Mouse (Mus musculus): ENCODE results near the gene Chl1. TPM values are rescaled to one million over a fixed set of nuclear protein-coding genes. Genes with fewer than 3 reads are reported as not detected.

Chl1 gene
- total and polyA plus RNA-seq, 3 experiments = not detected

GRCm38 (mm10) chr6:103564811-103565210, 54.4 kb downstream of the Chl1 start:
- in situ Hi-C loops (cut with MboI; ENCODE audit: low pct_ligation_motif_present, low pct_unique_long_range_greater_than_20kb, low sequenced_read_pairs) (no loop called here), dilution Hi-C loops (cut with MboI; ENCODE audit: extremely low pct_ligation_motif_present, extremely low pct_unique_long_range_greater_than_20kb, low sequenced_read_pairs) (no loop called here)
- no peaks in the 10 kb centered on the region for H3K27me3 ChIP-seq (replicated peaks)
- H3K79me2 ChIP-seq (replicated peaks; ENCODE audit: control insufficient read depth, extremely low read depth, insufficient read depth, poor library complexity, severe bottlenecking) = no peaks in the 10 kb centered on the region
- H3K27ac ChIP-seq (ENCODE audit: insufficient read depth, low read depth) = no peak overlapping the region
- H3K9me3 ChIP-seq (replicated peaks; ENCODE audit: low read length) = peaks cover 35% of the 10 kb centered on the region
- no peaks in the 10 kb centered on the region for H3K4me1 ChIP-seq (ENCODE audit: control insufficient read depth in 1 of 2, insufficient read depth in 2 of 2)
- TF ChIP-seq MXI1 (IDR thresholded peaks at IDR 0.05; ENCODE audit: low read depth, low read length) (no peak), E2F4 (IDR thresholded peaks at IDR 0.05; ENCODE audit: insufficient replicate concordance, low read depth, low read length) (no peak), CHD2 (IDR thresholded peaks at IDR 0.05; ENCODE audit: low read length) (no peak), NELFE (IDR thresholded peaks at IDR 0.05; ENCODE audit: low read depth, low read length) (no peak), ZMIZ1 (IDR thresholded peaks at IDR 0.05; ENCODE audit: low read depth, low read length) (no peak), USF1 (IDR thresholded peaks at IDR 0.05; ENCODE audit: low read depth, low read length) (no peak), CTCF (conservative IDR thresholded peaks at IDR 0.05 in 1 of 2, IDR thresholded peaks at IDR 0.05 in 1 of 2; ENCODE audit: low read depth in 2 of 2, low read length in 2 of 2) (no peak), MEF2A (IDR thresholded peaks at IDR 0.05; ENCODE audit: borderline replicate concordance, low read depth, low read length) (no peak), NRF1 (IDR thresholded peaks at IDR 0.05; ENCODE audit: low read depth, low read length) (no peak), SIN3A (IDR thresholded peaks at IDR 0.05; ENCODE audit: low read length) (no peak), ZC3H11A (IDR thresholded peaks at IDR 0.05; ENCODE audit: low read depth, low read length) (no peak)
- no peak overlapping the region for H3K4me3 ChIP-seq (replicated peaks in 1 of 3; ENCODE audit: low read depth in 2 of 3, low read length in 2 of 3, poor library complexity in 1 of 3)
- H3K9ac ChIP-seq (ENCODE audit: insufficient read depth, low read depth) = no peak overlapping the region
- H3K36me3 ChIP-seq (replicated peaks in 1 of 2; ENCODE audit: control insufficient read depth in 1 of 2, insufficient read depth in 1 of 2, low read length in 1 of 2) = no peaks in the 10 kb centered on the region
- no peak overlapping the region for H3K4me2 ChIP-seq (ENCODE audit: insufficient read depth, low read depth, poor library complexity, severe bottlenecking)
- DNase-seq (ENCODE audit: extremely low read depth) = no peak

- H3K79me2 ChIP-seq (replicated peaks; ENCODE audit: control insufficient read depth, extremely low read depth, insufficient read depth, poor library complexity, severe bottlenecking) = no peaks in the 10 kb centered on the region
- DNase-seq (ENCODE audit: extremely low read depth) = no peak
- in situ Hi-C loops (cut with MboI; ENCODE audit: low pct_ligation_motif_present, low pct_unique_long_range_greater_than_20kb, low sequenced_read_pairs) = no loop called here
- TF ChIP-seq USF1 (IDR thresholded peaks at IDR 0.05; ENCODE audit: low read depth, low read length) (no peak), PAX5 (IDR thresholded peaks at IDR 0.05; ENCODE audit: low read length) (no peak)
- dilution Hi-C loops (cut with MboI; ENCODE audit: extremely low pct_ligation_motif_present, extremely low pct_unique_long_range_greater_than_20kb, low sequenced_read_pairs) = no loop called here
- no peak overlapping the region for H3K4me2 ChIP-seq (ENCODE audit: insufficient read depth, low read depth, poor library complexity, severe bottlenecking)
- H3K4me1 ChIP-seq (ENCODE audit: control insufficient read depth in 1 of 2, insufficient read depth in 2 of 2) = no peaks in the 10 kb centered on the region
- no peaks in the 10 kb centered on the region for H3K27me3 ChIP-seq (replicated peaks)
- H3K27ac ChIP-seq (ENCODE audit: insufficient read depth, low read depth) = no peak overlapping the region
- H3K36me3 ChIP-seq (replicated peaks in 1 of 2; ENCODE audit: control insufficient read depth in 1 of 2, insufficient read depth in 1 of 2, low read length in 1 of 2) = no peaks in the 10 kb centered on the region
- H3K9me3 ChIP-seq (replicated peaks; ENCODE audit: low read length) = peaks cover 35% of the 10 kb centered on the region
- H3K9ac ChIP-seq (ENCODE audit: insufficient read depth, low read depth) = no peak overlapping the region
- no peak overlapping the region for H3K4me3 ChIP-seq (replicated peaks in 1 of 3; ENCODE audit: low read depth in 2 of 3, low read length in 2 of 3, poor library complexity in 1 of 3)
Observed at GRCm38 (mm10) chr6:103567247-103567646, 56.9 kb downstream of the Chl1 start.

GRCm38 (mm10) chr6:103572659-103573058, 62.3 kb downstream of the Chl1 start:
- Histone ChIP-seq H3K4me2 (ENCODE audit: insufficient read depth, low read depth, poor library complexity, severe bottlenecking) (no peak overlapping the region), H3K27ac (ENCODE audit: insufficient read depth, low read depth) (no peak overlapping the region), H3K36me3 (replicated peaks in 1 of 2; ENCODE audit: control insufficient read depth in 1 of 2, insufficient read depth in 1 of 2, low read length in 1 of 2) (no peaks in the 10 kb centered on the region), H3K4me3 (replicated peaks in 1 of 3; ENCODE audit: low read depth in 2 of 3, low read length in 2 of 3, poor library complexity in 1 of 3) (no peak overlapping the region), H3K27me3 (replicated peaks) (no peaks in the 10 kb centered on the region), H3K4me1 (ENCODE audit: control insufficient read depth in 1 of 2, insufficient read depth in 2 of 2) (no peaks in the 10 kb centered on the region), H3K9ac (ENCODE audit: insufficient read depth, low read depth) (no peak overlapping the region), H3K9me3 (replicated peaks; ENCODE audit: low read length) (peaks cover 11% of the 10 kb centered on the region), H3K79me2 (replicated peaks; ENCODE audit: control insufficient read depth, extremely low read depth, insufficient read depth, poor library complexity, severe bottlenecking) (no peaks in the 10 kb centered on the region)
- no peak for TF ChIP-seq USF1 (IDR thresholded peaks at IDR 0.05; ENCODE audit: low read depth, low read length)
- TF ChIP-seq NELFE (IDR thresholded peaks at IDR 0.05; ENCODE audit: low read depth, low read length) = no peak
- TF ChIP-seq RAD21 (IDR thresholded peaks at IDR 0.05; ENCODE audit: low read depth, low read length) = no peak
- no peak for TF ChIP-seq IRF4 (IDR thresholded peaks at IDR 0.05; ENCODE audit: low read depth, low read length)
- no peak for TF ChIP-seq MAFK (IDR thresholded peaks at IDR 0.05; ENCODE audit: insufficient replicate concordance, low read length)
- no peak for TF ChIP-seq JUN (IDR thresholded peaks at IDR 0.05; ENCODE audit: insufficient read depth, low read depth, low read length)
- TF ChIP-seq KAT2A (IDR thresholded peaks at IDR 0.05; ENCODE audit: insufficient replicate concordance, low read length) = no peak
- TF ChIP-seq POLR2A (IDR thresholded peaks at IDR 0.05; ENCODE audit: low read depth, low read length) = no peak
- dilution Hi-C loops (cut with MboI; ENCODE audit: extremely low pct_ligation_motif_present, extremely low pct_unique_long_range_greater_than_20kb, low sequenced_read_pairs) (no loop called here), in situ Hi-C loops (cut with MboI; ENCODE audit: low pct_ligation_motif_present, low pct_unique_long_range_greater_than_20kb, low sequenced_read_pairs) (no loop called here)
- no peak for DNase-seq (ENCODE audit: extremely low read depth)

Data from CH12.LX (cell line).